8 mouse cellular contexts compared by ENCODE assay signal in genomic region chr19:25407185-25407886, GRCm38 (mm10).
A peak's percentile ranks its signal among the peaks of the same experiment; 100 is the strongest.
DNase-seq lines count a peak whose midpoint lies in the region; ATAC-seq lines count a peak whose summit lies in the region.

No protein-coding gene starts in this region.

- H3K4me2 ChIP-seq in liver, embryonic 16.5 days (ENCODE audit: low read depth, low read length), result peak overlapping the region; percentile 50

- H3K27ac ChIP-seq in hindbrain, embryonic 10.5 days, result peak overlapping the region; percentile 87
- peak overlapping the region; percentile 76 for H3K27ac ChIP-seq in liver, embryonic 16.5 days (ENCODE audit: low read length)

- peak overlapping the region; percentile 57 for H3K4me3 ChIP-seq in hindbrain, embryonic 10.5 days
- H3K4me3 ChIP-seq in liver, embryonic 16.5 days (ENCODE audit: low read depth, low read length), result peak overlapping the region; percentile 52

- DNase-seq in ES-CJ7 (ENCODE audit: low read depth, low spot score) (peak; percentile 5), R1 (ENCODE audit: low read depth, low spot score) (peak; percentile 59)
- peak; percentile 13 for DNase-seq in hindbrain, embryonic 10.5 days (ENCODE audit: low spot score)
- no peak for DNase-seq in cerebellum, adult 8-10 months
- no peak for DNase-seq in cerebellum, adult 18-20 months
- DNase-seq in thymus, postnatal 14 days, result no peak

- peak overlapping the region; percentile 28; the same call in 1 of the 2 replicates for H3K9ac ChIP-seq in liver, embryonic 16.5 days (ENCODE audit: low read depth, low read length)

- peaks cover 33% of the 10 kb centered on the region for H3K36me3 ChIP-seq in hindbrain, embryonic 10.5 days
- H3K36me3 ChIP-seq in liver, embryonic 16.5 days (ENCODE audit: control insufficient read depth, insufficient read depth), result peaks cover 2% of the 10 kb centered on the region; the same call in 1 of the 2 replicates

- H3K4me1 ChIP-seq in hindbrain, embryonic 10.5 days (replicated peaks), result peaks cover 26% of the 10 kb centered on the region
- no peaks in the 10 kb centered on the region for H3K4me1 ChIP-seq in liver, embryonic 16.5 days (ENCODE audit: control insufficient read depth, low read depth, low read length)

- no peaks in the 10 kb centered on the region for H3K9me3 ChIP-seq in hindbrain, embryonic 10.5 days
- H3K9me3 ChIP-seq in liver, embryonic 16.5 days (replicated peaks; ENCODE audit: control insufficient read depth, low read length), result no peaks in the 10 kb centered on the region

- peaks cover 6% of the 10 kb centered on the region; the same call in 1 of the 2 replicates for H3K27me3 ChIP-seq in hindbrain, embryonic 10.5 days (ENCODE audit: insufficient read depth, poor library complexity, severe bottlenecking)
- H3K27me3 ChIP-seq in liver, embryonic 16.5 days (ENCODE audit: control insufficient read depth, insufficient read depth, low read depth, low read length), result peaks cover 20% of the 10 kb centered on the region

- ATAC-seq in liver, embryonic 16.5 days (ENCODE audit: low read depth), result no peak
- ATAC-seq in frontal cortex, adult (ENCODE audit: low TSS enrichment), result no peak

- WGBS in hindbrain, embryonic 10.5 days, result 20% methylated on average over 10 of the region's 10 CpGs
- WGBS in liver, embryonic 16.5 days (ENCODE audit: insufficient replicate concordance), result 6% methylated on average over 10 of the region's 10 CpGs

Comparison
In these comparisons a context has a peak if more than half of its experiments do, and no peak if none do; other contexts are left out.
1. DNase-seq: peak in ES-CJ7 (single experiment), R1 (single experiment) and hindbrain, embryonic 10.5 days (single experiment); none in cerebellum, adult 8-10 months (single experiment), cerebellum, adult 18-20 months (0 of 2) and thymus, postnatal 14 days (single experiment).